Mouse (Mus musculus) right cerebral cortex, postnatal 10 days (tissue): ENCODE measurements around the gene Eef1akmt4.

ENCODE experiments used
- DNase-seq, 2 experiments: peaks; one replicate each; pipeline ENCODE4 v3.0.0; 2021; ENCODE audit warnings: low spot score in 2 of 2

Eef1akmt4 gene

GRCm38 (mm10) chr16:20611357-20612227, at the start of gene Eef1akmt4, which contains the start of the genes Gm49333 and Alg3:
Gene Eef1akmt4, plus strand, starts transcription at chr16:20611593.
Gene Gm49333, plus strand, starts transcription at chr16:20611610.
Gene Alg3, minus strand, starts transcription at chr16:20611735.
- peak; percentile 84 to 89 for DNase-seq

GRCm38 (mm10) chr16:20565075-20565474, 46.3 kb upstream of the Eef1akmt4 start:
- no peak for DNase-seq

- DNase-seq = peak; percentile 73 to 74
Observed at GRCm38 (mm10) chr16:20589366-20589938, 21.9 kb upstream of the Eef1akmt4 start, which contains the start of gene Vwa5b2. Gene Vwa5b2, plus strand, starts transcription at chr16:20589471.

GRCm38 (mm10) chr16:20589939-20590679, 21.3 kb upstream of the Eef1akmt4 start:
- DNase-seq = peak; percentile 76 to 81

- no peak for DNase-seq
Observed at GRCm38 (mm10) chr16:20590680-20591038, 20.7 kb upstream of the Eef1akmt4 start.

GRCm38 (mm10) chr16:20591076-20591705, 20.2 kb upstream of the Eef1akmt4 start:
- no peak for DNase-seq

- no peak for DNase-seq
Observed at GRCm38 (mm10) chr16:20595060-20595673, 16.2 kb upstream of the Eef1akmt4 start.

- no peak for DNase-seq
Observed at GRCm38 (mm10) chr16:20595737-20596136, 15.7 kb upstream of the Eef1akmt4 start.

- DNase-seq = no peak
Observed at GRCm38 (mm10) chr16:20596687-20597441, 14.5 kb upstream of the Eef1akmt4 start.

- DNase-seq = no peak
Observed at GRCm38 (mm10) chr16:20600511-20600910, 10.9 kb upstream of the Eef1akmt4 start.

GRCm38 (mm10) chr16:20604705-20605104, 6.7 kb upstream of the Eef1akmt4 start:
- DNase-seq = peak in 1 of 2 experiments; percentile 49

- peak; percentile 85 to 86 for DNase-seq
Observed at GRCm38 (mm10) chr16:20610501-20611356, 664 bp upstream of the Eef1akmt4 start.

- DNase-seq = no peak
Observed at GRCm38 (mm10) chr16:20619541-20620398, 8.4 kb downstream of the Eef1akmt4 start.

GRCm38 (mm10) chr16:20620399-20620735, 9.0 kb downstream of the Eef1akmt4 start:
- no peak for DNase-seq

- peak; percentile 46 to 47 for DNase-seq
Observed at GRCm38 (mm10) chr16:20620751-20621190, 9.4 kb downstream of the Eef1akmt4 start.

GRCm38 (mm10) chr16:20621191-20621990, 10.0 kb downstream of the Eef1akmt4 start, which contains the start of gene Camk2n2:
Gene Camk2n2, minus strand, starts transcription at chr16:20621287.
- DNase-seq = peak; percentile 64 to 72

- peak; percentile 81 to 85 for DNase-seq
Observed at GRCm38 (mm10) chr16:20621991-20622685, 10.7 kb downstream of the Eef1akmt4 start.
